Mouse (Mus musculus) forebrain, embryonic 13.5 days (tissue): ENCODE measurements around the gene Eaf1. TPM values are rescaled to one million over a fixed set of nuclear protein-coding genes. Genes with fewer than 3 reads are reported as not detected.

Experiments
- ATAC-seq: fragments of 200-750 bp; cut with Nextera tagmentation; 2 replicates; pipeline ENCODE4 v1.8.0; 2017
- H3K27ac ChIP-seq: fragments of 300-500 bp; sonication (generic); 2 replicates; pipeline ENCODE4 v1.5.1; 2015; ENCODE audit warnings: inconsistent platforms, mild to moderate bottlenecking, moderate library complexity
- H3K27me3 ChIP-seq: fragments of 300-500 bp; sonication (generic); 2 replicates; pipeline ENCODE4 v1.6.1; 2015; ENCODE audit warnings: mild to moderate bottlenecking, inconsistent platforms
- H3K36me3 ChIP-seq: fragments of 300-500 bp; sonication (generic); 2 replicates; pipeline ENCODE4 v1.6.1; 2015; ENCODE audit warnings: mild to moderate bottlenecking, inconsistent platforms; ENCODE audit not compliant: poor library complexity, severe bottlenecking
- H3K4me1 ChIP-seq: fragments of 300-500 bp; sonication (generic); 2 replicates; pipeline ENCODE4 v1.6.1; 2015; ENCODE audit warnings: inconsistent platforms
- H3K4me2 ChIP-seq: fragments of 300-500 bp; sonication (generic); 2 replicates; pipeline ENCODE4 v1.6.1; 2015; ENCODE audit warnings: inconsistent platforms, mild to moderate bottlenecking, moderate library complexity
- H3K4me3 ChIP-seq: fragments of 300-500 bp; sonication (generic); 2 replicates; pipeline ENCODE4 v1.5.1; 2015; ENCODE audit warnings: mild to moderate bottlenecking, inconsistent platforms
- H3K9ac ChIP-seq: fragments of 300-500 bp; sonication (generic); 2 replicates; pipeline ENCODE4 v1.6.1; 2015; ENCODE audit warnings: mild to moderate bottlenecking, inconsistent platforms
- H3K9me3 ChIP-seq: fragments of 300-500 bp; sonication (generic); replicated peaks from 2 replicates; pipeline ENCODE4 v1.6.1; 2016; ENCODE audit warnings: inconsistent platforms
- WGBS: fragments of 180-500 bp; shearing (Covaris S2); methylation state at CpG from one replicate; pipeline ENCODE4 v1.1.7; 2015; 5-methylcytosine and 5-hydroxymethylcytosine counted together
- polyA plus RNA-seq: library from polyadenylated mRNA; unstranded; fragments of >200 nt; fragmentation: Nextera tagmentation; extraction: Ambion mirVana; gene quantifications from 2 replicates; pipeline ENCODE4 v1.2.1, GENCODE M21; 2015

Gene Eaf1
- polyA plus RNA-seq, 1 experiment from 2014 or later: 13.9 TPM

DNA sequence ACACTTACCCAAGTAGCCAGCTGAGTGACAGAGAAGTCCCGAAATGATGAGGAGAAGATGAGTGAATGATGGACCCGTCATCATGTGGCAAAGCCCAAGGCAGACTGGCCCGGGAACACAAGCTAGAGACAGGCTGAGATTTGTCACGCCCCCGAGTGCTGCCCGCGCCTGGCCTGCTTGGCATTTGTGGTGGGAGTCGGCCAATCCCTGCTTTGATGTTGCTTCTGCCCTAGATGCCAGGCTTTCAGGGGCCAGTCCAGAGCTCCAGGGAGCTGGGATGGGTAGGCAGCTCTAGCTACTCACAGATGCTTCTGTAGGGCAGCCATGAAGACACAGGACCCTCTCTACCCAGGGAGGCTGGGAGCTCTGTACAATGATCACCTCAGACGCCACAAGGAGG lies 63.6 kb downstream of the Eaf1 start:
- no peak overlapping the region for H3K4me3 ChIP-seq
- no peaks in the 10 kb centered on the region for H3K27me3 ChIP-seq
- H3K9ac ChIP-seq: no peak overlapping the region
- H3K9me3 ChIP-seq: no peaks in the 10 kb centered on the region
- H3K27ac ChIP-seq: no peak overlapping the region
- no peaks in the 10 kb centered on the region for H3K4me1 ChIP-seq
- no peak overlapping the region for H3K4me2 ChIP-seq
- ATAC-seq: no peak
- WGBS: 82% methylated on average over 9 of the region's 9 CpGs
- no peaks in the 10 kb centered on the region for H3K36me3 ChIP-seq

DNA sequence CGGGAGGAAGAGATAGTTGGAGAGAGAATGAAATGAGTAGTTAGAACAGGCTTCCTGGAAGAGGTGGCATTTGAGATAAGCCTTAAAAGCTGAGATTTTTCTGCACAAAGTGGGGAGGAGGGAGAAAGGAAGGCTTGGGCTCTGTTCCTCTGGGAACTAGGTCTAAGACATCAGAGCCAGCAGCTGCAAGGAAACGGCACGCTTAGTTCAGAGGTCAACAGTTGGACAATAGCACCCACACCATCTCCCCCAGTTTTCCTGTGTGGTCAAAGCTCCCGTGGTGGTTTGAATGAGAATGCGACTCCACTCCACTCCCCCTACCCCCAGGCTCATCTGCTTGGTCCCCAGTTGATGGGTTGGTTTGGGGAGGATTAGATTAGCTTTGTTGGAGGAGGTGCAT lies 65.0 kb downstream of the Eaf1 start:
- H3K36me3 ChIP-seq: no peaks in the 10 kb centered on the region
- no peak overlapping the region for H3K9ac ChIP-seq
- H3K4me3 ChIP-seq: no peak overlapping the region
- WGBS: 68% methylated on average over 5 of the region's 5 CpGs
- ATAC-seq: no peak
- no peaks in the 10 kb centered on the region for H3K4me1 ChIP-seq
- no peaks in the 10 kb centered on the region for H3K9me3 ChIP-seq
- no peak overlapping the region; the same call in 1 of the 2 replicates for H3K27ac ChIP-seq
- H3K27me3 ChIP-seq: no peaks in the 10 kb centered on the region
- H3K4me2 ChIP-seq: no peak overlapping the region

Other genes starting within 250 kb of the Eaf1 start
- 13.2 and 14.7 TPM in 2 replicates for gene Phf7, start 243.1 kb upstream of the Eaf1 start, polyA plus RNA-seq
- gene Bap1, start 242.9 kb upstream of the Eaf1 start, polyA plus RNA-seq: 128 and 139 TPM in 2 replicates
- gene Dnah1, start 170.5 kb upstream of the Eaf1 start, polyA plus RNA-seq: 3.8 and 5.1 TPM in 2 replicates
- gene Capn7, start 157.8 kb upstream of the Eaf1 start, polyA plus RNA-seq: 44.2 and 48.7 TPM in 2 replicates
- gene Sh3bp5, start 58.3 kb upstream of the Eaf1 start, polyA plus RNA-seq: 66.9 and 75.0 TPM in 2 replicates
- 66.0 and 67.7 TPM in 2 replicates for gene Mettl6, start 641 bp downstream of the Eaf1 start, polyA plus RNA-seq
- gene Colq, start 96.9 kb downstream of the Eaf1 start, polyA plus RNA-seq: not detected in 2 replicates
- not detected in 2 replicates for gene Gm49387, start 146.5 kb downstream of the Eaf1 start, polyA plus RNA-seq
- 12.5 and 12.7 TPM in 2 replicates for gene Btd, start 146.6 kb downstream of the Eaf1 start, polyA plus RNA-seq
- gene Hacl1, start 146.9 kb downstream of the Eaf1 start, polyA plus RNA-seq: 7.7 and 8.9 TPM in 2 replicates